Mouse (Mus musculus) adrenal gland (tissue): ENCODE measurements around the gene Vsig10.
"Not testable (repeated sequence)": the region's sequence is repeated elsewhere in the genome, so short reads cannot be mapped to it uniquely, and the experiment has no call there.

ENCODE experiments used
- intact Hi-C: fragments of 180-260 bp; cut with DNase I; formaldehyde crosslinking; loops from one replicate; pipeline ENCODE4 v1.15.1; 2025

The Vsig10 gene

DNA sequence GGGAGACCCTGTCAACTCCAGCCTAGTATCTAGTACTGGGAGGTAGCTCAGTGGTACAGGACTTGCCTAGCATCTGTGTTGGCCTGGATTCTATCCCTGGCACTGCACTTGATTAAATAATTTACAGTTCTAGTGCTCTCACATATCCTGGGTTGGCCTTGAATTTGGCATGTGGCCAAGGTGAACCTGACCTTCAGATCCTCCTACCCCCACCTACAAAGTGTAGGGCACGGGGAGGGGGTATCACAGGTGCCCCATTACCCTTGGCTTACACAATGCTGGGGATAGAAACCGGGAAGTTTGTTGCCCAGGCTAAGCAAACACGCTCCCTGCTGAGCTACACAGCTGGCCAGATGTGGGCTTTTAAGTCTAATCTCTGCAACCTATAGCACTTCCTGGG is 16.0 kb upstream of the Vsig10 start:
- intact Hi-C loops: no loop called here

DNA sequence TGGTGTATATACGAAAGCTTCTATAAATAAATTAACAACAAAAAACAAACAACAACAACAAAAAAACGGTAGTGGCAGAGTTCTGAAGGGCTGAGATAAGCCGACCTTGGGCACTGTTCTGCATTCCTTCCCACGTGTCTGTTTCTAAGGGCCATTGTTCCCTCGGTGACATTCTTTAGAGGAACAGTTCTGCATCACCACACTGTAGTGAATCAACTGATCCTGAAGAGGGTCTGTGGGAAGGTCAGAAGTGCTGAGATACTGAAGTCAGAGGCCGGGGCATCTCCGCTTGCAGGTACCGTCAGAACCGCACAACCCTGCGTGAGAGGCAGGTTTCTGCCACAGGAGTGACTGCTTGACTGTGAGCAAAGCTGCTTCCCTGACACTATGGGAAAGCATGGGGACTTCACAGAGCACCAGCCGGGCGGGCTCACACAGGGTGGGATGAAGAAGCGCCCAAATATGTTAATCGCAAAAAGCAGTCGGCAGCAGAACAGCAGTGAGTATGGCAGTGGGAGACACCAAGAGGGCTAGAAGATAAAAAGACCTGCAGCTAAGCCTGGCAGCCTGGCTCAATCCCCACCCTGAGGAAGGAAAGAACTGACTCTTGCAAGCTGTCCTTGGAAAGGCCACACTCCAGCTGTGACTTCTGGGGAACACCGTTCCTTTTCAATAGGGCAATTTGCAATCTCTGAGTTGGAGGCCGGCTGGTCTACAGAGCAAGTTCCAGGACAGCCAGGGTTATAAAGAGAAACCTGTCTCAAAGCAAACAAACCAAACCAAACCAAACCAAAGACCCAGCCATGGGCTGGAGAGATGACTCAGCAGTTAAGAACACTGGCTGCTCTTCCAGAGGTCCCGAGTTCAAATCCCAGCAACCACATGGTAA is 14.9 kb upstream of the Vsig10 start:
- intact Hi-C loops: no loop called here

DNA sequence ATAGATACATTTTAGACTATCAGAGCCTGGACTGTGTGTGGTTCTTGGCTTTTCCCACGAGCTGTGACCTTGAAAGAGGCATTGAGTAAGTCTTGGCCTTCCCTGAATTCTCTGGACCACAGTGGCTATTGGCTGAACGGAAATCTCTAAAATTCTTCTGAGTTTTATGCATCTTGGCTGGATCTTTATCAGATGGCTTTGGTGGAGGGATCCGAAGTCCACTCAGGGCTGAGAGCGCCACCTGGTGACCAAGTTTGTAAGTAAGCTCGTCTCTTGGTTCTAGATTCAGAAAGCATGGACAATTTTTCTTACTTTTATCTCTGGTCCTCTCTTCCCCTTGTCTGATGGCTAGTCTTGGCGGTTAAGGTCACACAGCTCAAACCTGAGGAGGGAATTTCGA is 13.9 kb upstream of the Vsig10 start:
- intact Hi-C loops: loop anchor here (5.0 kb wide), 3 partner anchors 102 to 193 kb away; no protein-coding TSS in a partner anchor

GRCm38 (mm10) chr5:117305754-117306153 is 13.1 kb upstream of the Vsig10 start:
- intact Hi-C loops: loop anchor here (5.0 kb wide), 3 partner anchors 102 to 193 kb away; no protein-coding TSS in a partner anchor

DNA sequence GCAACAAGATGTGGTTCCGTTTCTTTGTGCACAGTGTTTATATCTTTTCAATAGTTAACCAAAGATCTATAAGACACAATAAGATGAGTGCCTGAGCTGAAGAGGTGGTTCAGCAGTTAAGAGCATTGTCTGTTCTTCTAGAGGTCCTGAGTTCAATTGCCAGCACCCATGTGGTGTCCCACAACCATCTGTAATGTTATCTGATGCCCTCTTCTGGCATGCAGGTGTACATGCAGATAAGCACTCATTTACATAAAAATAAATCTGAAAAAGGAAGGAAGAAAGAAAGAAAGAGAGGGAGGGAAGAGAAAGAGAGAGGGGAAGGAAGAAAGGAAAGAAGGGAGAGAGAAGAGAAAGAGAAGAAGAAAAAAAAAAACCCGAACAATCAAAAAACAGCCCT is 12.1 kb upstream of the Vsig10 start:
- intact Hi-C loops: loop anchor here (5.0 kb wide), 3 partner anchors 100 to 195 kb away; no protein-coding TSS in a partner anchor

DNA sequence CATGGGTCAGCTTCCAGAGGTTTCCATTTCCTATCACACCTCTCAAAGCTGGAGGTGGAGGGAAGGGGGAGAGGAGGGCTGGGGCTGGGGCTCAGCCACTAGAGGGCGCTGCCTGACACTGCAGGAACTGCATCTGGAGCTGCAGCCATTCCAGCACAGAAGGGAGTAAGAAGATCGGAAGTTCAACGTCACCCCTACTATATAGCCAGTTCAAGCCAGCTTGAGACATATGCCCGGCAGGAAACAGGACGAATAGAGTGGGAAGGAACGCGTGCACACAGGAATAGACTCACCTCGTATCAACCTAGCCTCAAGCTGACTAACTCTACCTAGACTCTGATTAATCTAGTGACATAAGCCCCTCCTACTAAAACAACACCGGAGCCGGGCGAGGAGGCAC is 11.2 kb upstream of the Vsig10 start:
- intact Hi-C loops: loop anchor here (5.0 kb wide), 3 partner anchors 100 to 195 kb away; no protein-coding TSS in a partner anchor

DNA sequence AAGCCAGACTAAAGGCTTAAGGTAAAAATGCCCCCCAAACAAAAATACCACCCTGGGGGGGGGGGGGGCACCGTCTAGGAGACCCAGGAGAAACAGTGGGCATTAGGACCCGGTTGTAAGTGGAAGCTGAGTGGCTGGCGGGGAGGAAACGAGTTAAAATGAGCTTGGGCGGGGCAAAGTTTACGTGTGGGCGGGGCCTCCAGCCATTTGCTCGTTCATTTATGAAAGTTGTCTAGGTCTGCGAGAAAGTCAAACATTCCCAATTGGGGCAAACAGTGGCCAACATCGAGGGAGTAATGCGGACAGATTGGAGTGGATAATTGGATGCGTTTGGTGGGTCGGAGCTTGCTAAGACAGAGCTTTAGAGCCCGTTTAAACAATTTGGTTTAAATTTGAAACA is 5.5 kb upstream of the Vsig10 start:
- intact Hi-C loops: no loop called here

DNA sequence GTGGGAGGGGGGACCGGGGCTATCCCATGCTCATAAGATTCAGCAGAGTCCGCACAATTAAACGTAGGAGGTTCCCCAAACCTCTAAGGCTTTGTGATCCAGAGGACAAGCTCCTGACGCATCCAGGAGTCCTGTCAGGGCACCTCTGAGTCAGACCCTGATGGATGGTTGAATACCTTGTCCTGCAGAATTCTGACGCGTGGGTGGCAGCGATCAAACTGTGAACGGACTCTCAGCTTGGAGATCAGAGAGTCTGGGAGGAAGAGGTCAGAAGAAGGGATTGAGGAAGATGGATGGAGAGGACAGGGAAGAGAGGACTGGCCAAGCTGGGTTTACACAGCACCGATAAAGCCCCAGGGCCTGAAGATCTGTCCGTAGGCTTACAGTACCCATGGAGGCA is 5.0 kb upstream of the Vsig10 start:
- intact Hi-C loops: no loop called here

- intact Hi-C loops: no loop called here
Observed at GRCm38 (mm10) chr5:117314587-117315428, 4.1 kb upstream of the Vsig10 start.

DNA sequence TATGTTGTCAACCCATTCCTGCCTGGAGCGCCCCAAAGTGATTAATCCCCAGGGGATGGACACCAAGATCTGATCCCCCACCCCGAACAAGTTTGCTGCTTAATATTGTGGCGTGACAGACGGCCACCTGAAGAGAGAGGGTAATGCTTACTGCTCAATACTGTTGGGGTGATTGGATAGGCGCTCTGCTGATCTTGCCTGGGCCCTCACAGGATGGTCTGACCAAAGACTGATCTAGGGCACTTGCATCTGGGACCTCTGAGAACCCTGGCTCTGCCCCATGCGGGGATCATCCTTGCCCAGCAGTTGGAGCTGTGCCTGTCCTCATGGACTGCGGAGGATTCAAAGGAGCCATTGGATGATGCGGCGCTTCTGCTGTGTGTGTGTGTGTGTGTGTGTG is 4.9 kb downstream of the Vsig10 start:
- intact Hi-C loops: no loop called here

GRCm38 (mm10) chr5:117326408-117326807 is 7.5 kb downstream of the Vsig10 start:
- intact Hi-C loops: no loop called here

GRCm38 (mm10) chr5:117330457-117330856 is 11.6 kb downstream of the Vsig10 start:
- intact Hi-C loops: no loop called here

DNA sequence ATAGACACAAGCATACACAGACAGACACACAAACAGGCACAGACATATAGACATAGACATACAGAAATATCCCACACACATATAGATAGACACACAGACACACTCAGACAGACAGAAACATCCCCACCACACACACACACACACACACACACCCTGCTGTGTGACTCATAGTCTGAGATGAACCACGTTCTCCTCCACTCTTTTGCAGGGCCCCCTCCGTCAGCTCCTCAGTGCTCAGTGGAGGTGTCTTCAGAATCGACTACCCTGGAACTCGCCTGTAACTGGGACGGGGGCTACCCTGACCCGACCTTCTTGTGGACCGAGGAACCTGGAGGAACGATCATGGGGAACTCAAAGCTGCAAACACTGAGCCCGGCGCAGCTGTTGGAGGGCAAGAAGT is 19.1 kb downstream of the Vsig10 start:
- intact Hi-C loops: no loop called here

GRCm38 (mm10) chr5:117338503-117338902 is 19.6 kb downstream of the Vsig10 start:
- intact Hi-C loops: no loop called here

DNA sequence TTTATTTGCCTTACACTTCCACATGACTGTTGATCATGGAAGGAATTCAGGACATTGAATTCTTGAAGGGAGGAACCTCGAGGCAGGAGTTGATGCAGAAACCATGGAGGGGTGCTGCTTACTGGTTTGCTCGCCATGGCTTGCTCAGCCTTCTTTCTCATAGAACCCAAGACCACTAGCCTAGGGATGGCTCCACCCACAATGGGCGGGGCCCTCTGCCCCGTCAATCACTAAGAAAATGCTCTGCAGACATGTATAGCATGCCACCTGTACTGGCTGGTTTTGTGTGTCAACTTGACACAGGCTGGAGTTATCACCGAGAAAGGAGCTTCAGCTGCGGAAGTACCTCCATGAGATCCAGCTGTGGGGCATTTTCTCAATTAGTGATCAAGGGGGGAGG is 21.2 kb downstream of the Vsig10 start:
- intact Hi-C loops: no loop called here

DNA sequence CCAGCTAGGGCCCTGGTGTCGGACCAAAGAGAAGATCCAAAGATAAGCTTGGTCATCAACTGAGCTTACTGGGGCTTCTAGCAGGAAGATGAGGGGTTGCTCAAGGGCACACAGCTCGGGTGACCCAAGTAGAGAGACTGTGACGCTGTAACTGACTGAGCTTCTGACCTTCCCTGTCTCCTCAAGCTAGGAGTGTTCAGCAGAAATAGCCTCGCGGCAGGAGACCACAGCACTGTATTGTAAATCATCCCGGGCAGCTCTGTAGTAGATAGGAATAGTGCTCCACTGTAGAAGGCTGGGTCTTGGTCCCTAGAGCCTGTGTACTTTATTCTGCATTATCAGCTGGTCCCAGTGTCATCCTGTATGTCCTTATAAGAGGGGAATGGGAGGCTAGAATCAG is 23.0 kb downstream of the Vsig10 start:
- intact Hi-C loops: no loop called here

DNA sequence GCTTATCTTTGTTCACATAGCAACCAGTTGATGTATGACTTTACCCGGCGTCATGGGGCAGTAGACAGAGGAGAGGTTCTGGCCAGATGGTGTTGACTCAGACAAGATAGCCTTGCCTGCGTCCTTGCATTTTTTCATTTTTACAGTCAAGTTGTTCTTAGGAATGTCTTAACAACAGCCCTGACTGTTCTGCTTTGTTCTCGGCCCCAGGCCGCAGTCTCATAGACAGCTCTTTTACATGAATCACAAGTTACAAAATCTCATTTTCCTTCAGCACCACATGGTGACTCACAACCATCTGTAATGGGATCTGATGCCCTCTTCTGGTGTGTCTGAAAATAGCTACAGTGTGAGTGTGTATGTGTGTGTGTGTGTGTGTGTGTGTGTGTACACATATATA is 25.6 kb downstream of the Vsig10 start:
- intact Hi-C loops: not testable (repeated sequence)

DNA sequence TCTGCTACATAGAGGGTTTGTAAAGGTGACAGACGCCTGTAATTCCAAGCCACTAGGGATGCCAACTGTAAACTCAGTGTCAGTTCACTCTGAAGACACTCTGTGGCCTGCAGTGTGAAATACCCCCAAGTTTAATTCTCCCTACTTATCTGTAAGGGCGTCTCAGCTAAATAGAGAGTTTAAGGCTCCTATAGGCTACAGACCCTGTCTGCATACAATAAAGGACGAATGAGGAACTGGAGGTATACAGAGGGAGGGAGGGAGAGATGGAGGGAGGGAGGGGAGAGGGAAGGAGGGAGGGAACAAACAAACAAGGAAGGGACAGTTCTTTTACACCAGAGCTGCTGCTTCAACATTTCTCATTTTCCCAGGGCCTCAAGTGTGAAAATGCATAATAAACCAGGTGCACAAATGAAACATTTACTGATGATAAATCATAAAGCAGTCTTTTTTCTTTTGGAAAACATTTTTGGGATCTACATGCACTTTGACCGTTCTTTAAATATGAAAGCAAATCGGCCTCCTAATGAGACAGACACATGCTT is 26.6 kb downstream of the Vsig10 start:
- intact Hi-C loops: no loop called here

DNA sequence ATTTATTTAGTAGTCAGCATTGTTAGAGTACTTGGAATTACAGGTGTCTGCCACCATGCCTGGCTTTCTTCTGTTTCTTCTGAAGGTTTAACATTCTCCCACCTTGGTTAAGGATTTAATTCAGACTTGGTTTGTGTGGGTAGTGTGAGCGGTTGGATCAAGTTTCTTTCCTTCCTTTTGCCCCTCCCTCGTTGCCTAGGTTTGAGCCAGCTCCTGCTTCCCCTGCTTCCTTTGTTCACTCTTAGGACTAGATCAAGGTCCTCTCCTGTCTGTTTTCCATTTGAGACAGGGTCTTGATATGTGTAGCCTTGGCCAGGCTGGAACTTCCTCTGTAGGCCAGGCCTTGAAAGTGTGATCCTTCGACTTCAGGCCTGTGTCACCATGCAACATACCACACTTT is 27.4 kb downstream of the Vsig10 start:
- intact Hi-C loops: no loop called here

DNA sequence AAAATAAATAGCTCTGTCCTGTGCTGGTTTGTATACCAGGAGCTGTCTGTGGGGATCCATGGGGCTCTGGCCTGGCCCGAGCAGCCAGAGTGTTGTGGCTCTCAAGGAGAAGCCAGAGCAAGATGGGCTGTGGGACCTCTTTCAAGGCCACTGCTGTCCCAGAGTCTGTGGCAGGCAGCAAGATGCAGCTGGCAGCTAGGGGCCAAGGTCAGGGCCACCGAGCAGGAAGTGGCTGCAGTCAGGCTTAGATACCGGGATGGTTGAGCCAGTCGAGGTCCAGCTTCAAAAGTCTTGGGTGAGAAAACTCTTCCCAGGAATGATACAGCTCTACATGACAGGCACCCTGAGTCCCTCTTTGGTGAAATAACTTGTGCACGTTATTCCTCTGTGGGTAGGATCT is 28.1 kb downstream of the Vsig10 start:
- intact Hi-C loops: no loop called here

DNA sequence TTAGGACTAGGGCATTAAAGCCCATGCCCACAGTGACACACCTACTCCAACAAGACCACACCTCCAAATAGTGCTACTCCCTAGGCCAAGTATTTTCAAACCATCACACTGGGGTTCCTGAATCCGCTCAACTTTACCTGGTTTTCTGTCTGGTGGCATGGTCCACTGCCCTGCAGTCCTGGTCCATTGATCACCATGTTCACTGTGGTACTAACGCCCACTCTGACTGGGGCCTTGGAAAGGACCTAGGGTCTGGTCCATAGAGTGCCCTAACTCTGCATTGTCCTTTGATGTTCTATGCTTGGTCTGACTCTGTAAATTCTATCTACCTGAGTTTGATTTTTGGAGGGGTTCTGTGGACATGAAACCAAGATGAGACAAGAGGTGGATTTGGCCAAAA is 29.0 kb downstream of the Vsig10 start:
- intact Hi-C loops: no loop called here

DNA sequence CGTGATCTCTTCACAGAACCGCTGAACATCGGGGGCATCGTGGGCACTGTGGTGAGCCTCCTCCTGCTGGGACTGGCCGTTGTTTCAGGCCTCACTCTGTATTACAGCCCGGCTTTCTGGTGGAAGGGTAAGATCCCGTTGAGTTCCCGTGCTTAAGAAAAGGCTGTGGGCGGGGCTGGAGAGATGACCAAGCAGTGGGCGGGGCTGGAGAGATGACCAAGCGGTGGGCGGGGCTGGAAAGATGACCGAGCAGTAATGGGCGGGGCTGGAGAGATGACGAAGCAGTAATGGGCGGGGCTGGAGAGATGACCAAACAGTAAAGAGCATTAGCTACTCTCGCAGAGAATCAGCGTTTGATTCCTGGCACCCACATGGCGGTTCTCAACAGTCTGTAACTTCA is 29.4 kb downstream of the Vsig10 start:
- intact Hi-C loops: no loop called here
